Comparison of ENCODE assay signal across 8 mouse cellular contexts in genomic region chr3:108839647-108839999, GRCm38 (mm10). TPM values are rescaled to one million over a fixed set of nuclear protein-coding genes. Genes with fewer than 3 reads are reported as not detected.
DNase-seq lines count a peak whose midpoint lies in the region; ATAC-seq and TF ChIP-seq lines count a peak whose summit lies in the region.

No protein-coding gene starts in this region.

- ATAC-seq in kidney, embryonic 14.5 days (ENCODE audit: low FRiP score, low TSS enrichment) = no peak
- no peak for ATAC-seq in hindbrain, embryonic 12.5 days (ENCODE audit: low FRiP score)
- ATAC-seq in midbrain, embryonic 14.5 days (ENCODE audit: low FRiP score, low TSS enrichment) = no peak
- no peak for ATAC-seq in frontal cortex, adult (ENCODE audit: low TSS enrichment)

- H3K36me3 ChIP-seq in kidney, embryonic 14.5 days (ENCODE audit: control insufficient read depth, insufficient read depth, low read length) = peaks cover 6% of the 10 kb centered on the region; the same call in 1 of the 2 replicates
- H3K36me3 ChIP-seq in hindbrain, embryonic 12.5 days = no peaks in the 10 kb centered on the region
- H3K36me3 ChIP-seq in midbrain, embryonic 14.5 days (ENCODE audit: control insufficient read depth, insufficient read depth, low read length) = no peaks in the 10 kb centered on the region

- H3K9me3 ChIP-seq in kidney, embryonic 14.5 days (ENCODE audit: control insufficient read depth, low read length) = no peaks in the 10 kb centered on the region
- H3K9me3 ChIP-seq in hindbrain, embryonic 12.5 days (replicated peaks) = no peaks in the 10 kb centered on the region
- H3K9me3 ChIP-seq in midbrain, embryonic 14.5 days (ENCODE audit: control insufficient read depth, low read length) = no peaks in the 10 kb centered on the region

- 2% methylated on average over 8 of the region's 8 CpGs for WGBS in kidney, embryonic 14.5 days
- WGBS in bone marrow, adult 2 months = 0% methylated on average over 8 of the region's 8 CpGs
- WGBS in hindbrain, embryonic 12.5 days = 9% methylated on average over 8 of the region's 8 CpGs
- WGBS in midbrain, embryonic 14.5 days = 13% methylated on average over 8 of the region's 8 CpGs

- peak overlapping the region; percentile 71 for H3K27ac ChIP-seq in kidney, embryonic 14.5 days (ENCODE audit: low read depth, low read length)
- H3K27ac ChIP-seq in bone marrow, adult 2 months (ENCODE audit: control insufficient read depth, insufficient read depth, low read depth, low read length, poor library complexity) = peak overlapping the region; percentile 98
- H3K27ac ChIP-seq in hindbrain, embryonic 12.5 days = peak overlapping the region; percentile 66; the same call in 1 of the 2 replicates
- H3K27ac ChIP-seq in midbrain, embryonic 14.5 days (replicated peaks; ENCODE audit: low read depth, low read length) = peak overlapping the region; percentile 64; the same call in 1 of the 2 replicates

- peak overlapping the region; percentile 70 for H3K9ac ChIP-seq in kidney, embryonic 14.5 days (ENCODE audit: low read depth, low read length)
- H3K9ac ChIP-seq in hindbrain, embryonic 12.5 days = peak overlapping the region; percentile 60
- H3K9ac ChIP-seq in midbrain, embryonic 14.5 days (replicated peaks; ENCODE audit: low read length) = peak overlapping the region; percentile 65

- H3K27me3 ChIP-seq in kidney, embryonic 14.5 days (ENCODE audit: control insufficient read depth, insufficient read depth, low read length) = no peaks in the 10 kb centered on the region
- H3K27me3 ChIP-seq in hindbrain, embryonic 12.5 days = no peaks in the 10 kb centered on the region
- H3K27me3 ChIP-seq in midbrain, embryonic 14.5 days (ENCODE audit: control insufficient read depth, insufficient read depth, low read length) = no peaks in the 10 kb centered on the region

- peak overlapping the region; percentile 78 for H3K4me3 ChIP-seq in kidney, embryonic 14.5 days (ENCODE audit: low read length)
- peak overlapping the region; percentile 88 for H3K4me3 ChIP-seq in bone marrow, adult 2 months (replicated peaks; ENCODE audit: control insufficient read depth, low read depth, low read length)
- H3K4me3 ChIP-seq in hindbrain, embryonic 12.5 days = peak overlapping the region; percentile 70
- peak overlapping the region; percentile 85 for H3K4me3 ChIP-seq in midbrain, embryonic 14.5 days (replicated peaks; ENCODE audit: low read depth, low read length)

- no peak for TF ChIP-seq CTCF in bone marrow, adult 2 months (IDR thresholded peaks at IDR 0.05; ENCODE audit: control insufficient read depth, insufficient read depth, low read length)

- peak overlapping the region; percentile 59 for H3K4me2 ChIP-seq in kidney, embryonic 14.5 days (replicated peaks; ENCODE audit: low read depth, low read length)
- peak overlapping the region; percentile 74 for H3K4me2 ChIP-seq in hindbrain, embryonic 12.5 days (replicated peaks)
- peak overlapping the region; percentile 72 for H3K4me2 ChIP-seq in midbrain, embryonic 14.5 days (ENCODE audit: low read length)

- peaks cover 14% of the 10 kb centered on the region; the same call in 1 of the 2 replicates for H3K4me1 ChIP-seq in kidney, embryonic 14.5 days (ENCODE audit: control insufficient read depth, insufficient read depth, low read length)
- H3K4me1 ChIP-seq in bone marrow, adult 2 months (ENCODE audit: control insufficient read depth, insufficient read depth, low read length) = peaks cover 3% of the 10 kb centered on the region; the same call in 1 of the 2 replicates
- H3K4me1 ChIP-seq in hindbrain, embryonic 12.5 days = peaks cover 5% of the 10 kb centered on the region
- peaks cover 4% of the 10 kb centered on the region; the same call in 1 of the 2 replicates for H3K4me1 ChIP-seq in midbrain, embryonic 14.5 days (ENCODE audit: control insufficient read depth, insufficient read depth, low read length)

- TF ChIP-seq POLR2A in bone marrow, adult 2 months (IDR thresholded peaks at IDR 0.05; ENCODE audit: borderline replicate concordance, control insufficient read depth, low read depth, low read length) = no peak

- DNase-seq in kidney, postnatal 36 days = no peak
- no peak for DNase-seq in midbrain, embryonic 14.5 days
- no peak for DNase-seq in cerebellum, adult 8-10 months
- no peak for DNase-seq in thymus, adult 18-20 months

RNA-seq across cellular contexts. Expression of gene Stxbp3, which starts 0.7 kb away (rescaled TPM):
- polyA plus RNA-seq in kidney, embryonic 14.5 days (2014; fragmentation: Nextera tagmentation; extraction: Ambion mirVana) = 27.5 and 32.1 TPM in 2 replicates
- polyA plus RNA-seq in bone marrow, adult 2 months (2011; ENCODE audit: insufficient read depth, insufficient read length, low replicate concordance, missing spikeins) = 11.0 and 13.3 TPM in 2 replicates
- 23.2 and 25.1 TPM in 2 replicates for polyA plus RNA-seq in hindbrain, embryonic 12.5 days (2016; fragmentation: Nextera tagmentation; extraction: Ambion mirVana)
- polyA plus RNA-seq in midbrain, embryonic 14.5 days (2014; fragmentation: Nextera tagmentation; extraction: Ambion mirVana) = 12.4 and 16.0 TPM in 2 replicates

RNA-seq across cellular contexts. Expression of gene Fndc7, which starts 50.2 kb away (rescaled TPM):
- polyA plus RNA-seq in kidney, embryonic 14.5 days (2014; fragmentation: Nextera tagmentation; extraction: Ambion mirVana) = not detected in 2 replicates
- not detected in 2 replicates for polyA plus RNA-seq in bone marrow, adult 2 months (2011; ENCODE audit: insufficient read depth, insufficient read length, low replicate concordance, missing spikeins)
- polyA plus RNA-seq in hindbrain, embryonic 12.5 days (2016; fragmentation: Nextera tagmentation; extraction: Ambion mirVana) = 0.12 and 0.22 TPM in 2 replicates
- not detected in 2 replicates for polyA plus RNA-seq in midbrain, embryonic 14.5 days (2014; fragmentation: Nextera tagmentation; extraction: Ambion mirVana)
